In genomic region chr5:31193631-31194281, GRCm38 (mm10) we compare ENCODE assay signal across 8 mouse cellular contexts. TPM values are rescaled to one million over a fixed set of nuclear protein-coding genes. Genes with fewer than 3 reads are reported as not detected.
A peak's percentile ranks its signal among the peaks of the same experiment; 100 is the strongest.
DNase-seq lines count a peak whose midpoint lies in the region; ATAC-seq and TF ChIP-seq lines count a peak whose summit lies in the region.

No protein-coding gene starts in this region.

- TF ChIP-seq POLR2A in MEL (IDR thresholded peaks at IDR 0.05; ENCODE audit: control insufficient read depth in 1 of 2, insufficient read depth in 1 of 2, low read depth in 1 of 2, low read length in 2 of 2, poor library complexity in 1 of 2), result no peak

- H3K36me3 ChIP-seq in heart, embryonic 14.5 days (ENCODE audit: control insufficient read depth, insufficient read depth, low read length), result peaks cover 75% of the 10 kb centered on the region
- H3K36me3 ChIP-seq in MEL (ENCODE audit: control insufficient read depth in 1 of 2, insufficient read depth in 2 of 2, low read length in 2 of 2), result peaks cover 4 to 16% of the 10 kb centered on the region in 2 experiments
- H3K36me3 ChIP-seq in forebrain, postnatal 0 days (ENCODE audit: insufficient read depth), result peaks cover 63% of the 10 kb centered on the region

- TF ChIP-seq CTCF in MEL (IDR thresholded peaks at IDR 0.05 in 2 of 3, conservative IDR thresholded peaks at IDR 0.05 in 1 of 3; ENCODE audit: control insufficient read depth in 1 of 3, insufficient read depth in 1 of 3, low read depth in 2 of 3, low read length in 3 of 3, poor library complexity in 1 of 3, severe bottlenecking in 1 of 3), result no peak
- TF ChIP-seq CTCF in forebrain, postnatal 0 days (IDR thresholded peaks at IDR 0.05; ENCODE audit: low read depth), result no peak

- TF ChIP-seq EP300 in MEL (IDR thresholded peaks at IDR 0.05; ENCODE audit: low read depth in 1 of 2, low read length in 2 of 2), result no peak

- no peaks in the 10 kb centered on the region for H3K9me3 ChIP-seq in heart, embryonic 14.5 days (ENCODE audit: control insufficient read depth, low read length)
- H3K9me3 ChIP-seq in MEL (replicated peaks; ENCODE audit: insufficient read depth, low read length), result no peaks in the 10 kb centered on the region
- no peaks in the 10 kb centered on the region for H3K9me3 ChIP-seq in forebrain, postnatal 0 days (ENCODE audit: low read length)

- DNase-seq in heart, postnatal 14 days, result no peak
- peak; percentile 76 for DNase-seq in MEL (ENCODE audit: low read depth, low spot score)
- no peak for DNase-seq in forebrain, postnatal 0 days
- peak; percentile 27 for DNase-seq in lung, postnatal 14 days
- DNase-seq in layer of hippocampus, postnatal 36 days, result no peak
- no peak for DNase-seq in thymus, postnatal 14 days
- no peak for DNase-seq in spleen, postnatal 14 days (ENCODE audit: low spot score in 2 of 2)

- WGBS in heart, embryonic 14.5 days, result 9% methylated on average over 25 of the region's 25 CpGs
- 14% methylated on average over 25 of the region's 25 CpGs for WGBS in forebrain, postnatal 0 days

- H3K27ac ChIP-seq in heart, embryonic 14.5 days (replicated peaks in 1 of 2; ENCODE audit: control insufficient read depth in 1 of 2, insufficient read depth in 1 of 2, low read depth in 2 of 2, low read length in 2 of 2), result peak overlapping the region; percentile 82 to 91
- peak overlapping the region; percentile 67 for H3K27ac ChIP-seq in MEL (ENCODE audit: control insufficient read depth, low read depth, low read length)
- peak overlapping the region; percentile 92 for H3K27ac ChIP-seq in forebrain, postnatal 0 days (ENCODE audit: low read depth, low read length)

- H3K79me2 ChIP-seq in MEL (ENCODE audit: control insufficient read depth, insufficient read depth, low read length, poor library complexity), result peaks cover 24% of the 10 kb centered on the region

- peaks cover 4 to 19% of the 10 kb centered on the region in 2 experiments; a peak in 3 of 4 replicates for H3K4me1 ChIP-seq in heart, embryonic 14.5 days (ENCODE audit: control insufficient read depth in 2 of 2, insufficient read depth in 2 of 2, low read length in 2 of 2)
- H3K4me1 ChIP-seq in MEL (ENCODE audit: control insufficient read depth in 1 of 2, insufficient read depth in 2 of 2, low read length in 2 of 2), result peaks cover 0 to 9% of the 10 kb centered on the region in 2 experiments; a peak in 1 of 4 replicates
- peaks cover 10% of the 10 kb centered on the region for H3K4me1 ChIP-seq in forebrain, postnatal 0 days (ENCODE audit: insufficient read depth)

- intact Hi-C loops in heart, postnatal 14 days (cut with DNase I), result no loop called here

- no peaks in the 10 kb centered on the region for H3K27me3 ChIP-seq in heart, embryonic 14.5 days (ENCODE audit: control insufficient read depth, insufficient read depth, low read length)
- H3K27me3 ChIP-seq in MEL (ENCODE audit: control insufficient read depth in 1 of 2, insufficient read depth in 2 of 2, low read length in 2 of 2), result no peaks in the 10 kb centered on the region
- H3K27me3 ChIP-seq in forebrain, postnatal 0 days (ENCODE audit: insufficient read depth, low read length), result no peaks in the 10 kb centered on the region

- H3K9ac ChIP-seq in heart, embryonic 14.5 days (ENCODE audit: low read length), result peak overlapping the region; percentile 93
- H3K9ac ChIP-seq in MEL (ENCODE audit: control insufficient read depth, low read depth, low read length, poor library complexity, severe bottlenecking), result peak overlapping the region; percentile 86
- H3K9ac ChIP-seq in forebrain, postnatal 0 days, result peak overlapping the region; percentile 89

- H3K4me2 ChIP-seq in heart, embryonic 14.5 days (ENCODE audit: low read length), result peak overlapping the region; percentile 90
- H3K4me2 ChIP-seq in forebrain, postnatal 0 days (ENCODE audit: low read depth), result peak overlapping the region; percentile 86

- H3K4me3 ChIP-seq in heart, embryonic 14.5 days (ENCODE audit: control insufficient read depth in 1 of 2, insufficient read depth in 1 of 2, low read depth in 1 of 2, low read length in 2 of 2), result peak overlapping the region; percentile 71 to 98
- peak overlapping the region; percentile 66 to 82 for H3K4me3 ChIP-seq in MEL (ENCODE audit: control insufficient read depth in 1 of 2, insufficient read depth in 1 of 2, low read depth in 2 of 2, low read length in 2 of 2)
- H3K4me3 ChIP-seq in forebrain, postnatal 0 days (ENCODE audit: low read depth, low read length), result peak overlapping the region; percentile 86

- TF ChIP-seq RAD21 in MEL (IDR thresholded peaks at IDR 0.05; ENCODE audit: low read depth, low read length), result no peak

- no peak for ATAC-seq in heart, embryonic 14.5 days (ENCODE audit: insufficient number of reproducible peaks, insufficient read depth, low FRiP score, low read depth)
- ATAC-seq in forebrain, postnatal 0 days, result no peak

TF ChIP-seq in MEL, 35 proteins besides CTCF, POLR2A, EP300 and RAD21:
- no peak for TF ChIP-seq TAL1 (IDR thresholded peaks at IDR 0.05; ENCODE audit: low read length)
- no peak for TF ChIP-seq ZC3H11A (IDR thresholded peaks at IDR 0.05; ENCODE audit: low read depth, low read length)
- no peak for TF ChIP-seq POLR2AphosphoS5 (IDR thresholded peaks at IDR 0.05; ENCODE audit: borderline replicate concordance, low read depth, low read length)
- TF ChIP-seq CHD1 (IDR thresholded peaks at IDR 0.05; ENCODE audit: low read depth, low read length), result no peak
- TF ChIP-seq TCF12 (IDR thresholded peaks at IDR 0.05; ENCODE audit: low read depth, low read length), result no peak
- TF ChIP-seq ELF1 (IDR thresholded peaks at IDR 0.05; ENCODE audit: low read depth, low read length), result peak; percentile 49; the same call in 1 of the 2 replicates
- peak; percentile 30; the same call in 1 of the 2 replicates for TF ChIP-seq MXI1 (IDR thresholded peaks at IDR 0.05; ENCODE audit: low read depth, low read length)
- TF ChIP-seq MYC (IDR thresholded peaks at IDR 0.05; ENCODE audit: low read depth, low read length), result peak; percentile 28; the same call in 1 of the 2 replicates
- peak; percentile 73; the same call in 1 of the 2 replicates for TF ChIP-seq SIN3A (IDR thresholded peaks at IDR 0.05; ENCODE audit: low read length)
- no peak for TF ChIP-seq UBTF (IDR thresholded peaks at IDR 0.05; ENCODE audit: borderline replicate concordance, insufficient read depth, low read depth, low read length)
- TF ChIP-seq TBP (IDR thresholded peaks at IDR 0.05; ENCODE audit: low read depth, low read length), result no peak
- TF ChIP-seq MAX (IDR thresholded peaks at IDR 0.05; ENCODE audit: low read length), result no peak

RNA-seq across cellular contexts. Expression of gene Eif2b4, which starts 0.5 kb away (rescaled TPM):
- polyA plus RNA-seq in heart, embryonic 14.5 days (2014; fragmentation: Nextera tagmentation; extraction: Ambion mirVana), result 50.7 and 52.5 TPM in 2 replicates
- 10 to 100 TPM; 48.4 to 62.3 TPM for total RNA-seq in heart, postnatal 14 days (2021)
- total RNA-seq in MEL (2012; rRNA removed), result 126 and 151 TPM in 2 replicates
- polyA plus RNA-seq in MEL (2012; ENCODE audit: insufficient read depth in 1 of 2, insufficient read length in 2 of 2, low read depth in 1 of 2, low replicate concordance in 2 of 2, missing spikeins in 1 of 2), result 100 to 1,000 TPM in 1 of 2 experiments, not detected in 1; 282 TPM
- total RNA-seq in forebrain, postnatal 0 days (2014; rRNA removed), result 45.3 and 70.8 TPM in 2 replicates
- polyA plus RNA-seq in forebrain, postnatal 0 days (2015; fragmentation: Nextera tagmentation; extraction: Ambion mirVana), result 76.6 and 95.3 TPM in 2 replicates
- total RNA-seq in layer of hippocampus, postnatal 36 days (2021), result 10 to 100 TPM; 38.7 to 46.9 TPM

RNA-seq across cellular contexts. Expression of gene Snx17, which starts 0.7 kb away (rescaled TPM):
- polyA plus RNA-seq in heart, embryonic 14.5 days (2014; fragmentation: Nextera tagmentation; extraction: Ambion mirVana), result 118 and 120 TPM in 2 replicates
- 10 to 100 TPM; 66.3 to 67.8 TPM for total RNA-seq in heart, postnatal 14 days (2021)
- 67.3 and 85.1 TPM in 2 replicates for total RNA-seq in MEL (2012; rRNA removed)
- 10 to 100 TPM in 1 of 2 experiments, not detected in 1; 85.6 TPM for polyA plus RNA-seq in MEL (2012; ENCODE audit: insufficient read depth in 1 of 2, insufficient read length in 2 of 2, low read depth in 1 of 2, low replicate concordance in 2 of 2, missing spikeins in 1 of 2)
- 91.6 and 104 TPM in 2 replicates for total RNA-seq in forebrain, postnatal 0 days (2014; rRNA removed)
- 96.9 and 108 TPM in 2 replicates for polyA plus RNA-seq in forebrain, postnatal 0 days (2015; fragmentation: Nextera tagmentation; extraction: Ambion mirVana)
- total RNA-seq in layer of hippocampus, postnatal 36 days (2021), result 10 to 100 TPM; 77.0 to 83.7 TPM

RNA-seq across cellular contexts. Expression of gene Zfp513, which starts 8.3 kb away (rescaled TPM):
- 3.3 and 4.3 TPM in 2 replicates for polyA plus RNA-seq in heart, embryonic 14.5 days (2014; fragmentation: Nextera tagmentation; extraction: Ambion mirVana)
- 10 to 100 TPM in 1 of 2 experiments, 1 to 10 TPM in 1; 9.9 to 10.6 TPM for total RNA-seq in heart, postnatal 14 days (2021)
- total RNA-seq in MEL (2012; rRNA removed), result 6.0 and 7.0 TPM in 2 replicates
- polyA plus RNA-seq in MEL (2012; ENCODE audit: insufficient read depth in 1 of 2, insufficient read length in 2 of 2, low read depth in 1 of 2, low replicate concordance in 2 of 2, missing spikeins in 1 of 2), result 10 to 100 TPM in 1 of 2 experiments, not detected in 1; 15.2 TPM
- total RNA-seq in forebrain, postnatal 0 days (2014; rRNA removed), result 6.7 and 10.9 TPM in 2 replicates
- polyA plus RNA-seq in forebrain, postnatal 0 days (2015; fragmentation: Nextera tagmentation; extraction: Ambion mirVana), result 10.8 and 11.8 TPM in 2 replicates
- total RNA-seq in layer of hippocampus, postnatal 36 days (2021), result 10 to 100 TPM; 29.2 to 30.4 TPM

RNA-seq across cellular contexts. Expression of gene Gtf3c2, which starts 13.8 kb away (rescaled TPM):
- polyA plus RNA-seq in heart, embryonic 14.5 days (2014; fragmentation: Nextera tagmentation; extraction: Ambion mirVana), result 39.9 and 42.6 TPM in 2 replicates
- total RNA-seq in heart, postnatal 14 days (2021), result 10 to 100 TPM; 31.9 to 34.5 TPM
- total RNA-seq in MEL (2012; rRNA removed), result 46.7 and 50.9 TPM in 2 replicates
- polyA plus RNA-seq in MEL (2012; ENCODE audit: insufficient read depth in 1 of 2, insufficient read length in 2 of 2, low read depth in 1 of 2, low replicate concordance in 2 of 2, missing spikeins in 1 of 2), result 100 to 1,000 TPM in 1 of 2 experiments, not detected in 1; 129 TPM
- 36.8 and 49.8 TPM in 2 replicates for total RNA-seq in forebrain, postnatal 0 days (2014; rRNA removed)
- polyA plus RNA-seq in forebrain, postnatal 0 days (2015; fragmentation: Nextera tagmentation; extraction: Ambion mirVana), result 36.2 and 52.9 TPM in 2 replicates
- total RNA-seq in layer of hippocampus, postnatal 36 days (2021), result 10 to 100 TPM; 58.5 to 66.8 TPM

RNA-seq across cellular contexts. Expression of gene Gm29609, which starts 14.0 kb away (rescaled TPM):
- polyA plus RNA-seq in heart, embryonic 14.5 days (2014; fragmentation: Nextera tagmentation; extraction: Ambion mirVana), result 1.1 and 2.0 TPM in 2 replicates
- under 1 TPM; 0.56 to 0.93 TPM for total RNA-seq in heart, postnatal 14 days (2021)
- 5.0 and 5.8 TPM in 2 replicates for total RNA-seq in MEL (2012; rRNA removed)
- 1 to 10 TPM in 1 of 2 experiments, not detected in 1; 6.4 TPM for polyA plus RNA-seq in MEL (2012; ENCODE audit: insufficient read depth in 1 of 2, insufficient read length in 2 of 2, low read depth in 1 of 2, low replicate concordance in 2 of 2, missing spikeins in 1 of 2)
- 6.4 and 9.3 TPM in 2 replicates for total RNA-seq in forebrain, postnatal 0 days (2014; rRNA removed)
- polyA plus RNA-seq in forebrain, postnatal 0 days (2015; fragmentation: Nextera tagmentation; extraction: Ambion mirVana), result 1.4 and 2.1 TPM in 2 replicates
- total RNA-seq in layer of hippocampus, postnatal 36 days (2021), result 1 to 10 TPM; 3.2 to 3.4 TPM

Comparison
In these comparisons a context has a peak if more than half of its experiments do, and no peak if none do; other contexts are left out.
1. DNase-seq: peak in MEL (single experiment) and lung, postnatal 14 days (single experiment); none in heart, postnatal 14 days (0 of 2), forebrain, postnatal 0 days (single experiment), layer of hippocampus, postnatal 36 days (0 of 2), thymus, postnatal 14 days (single experiment) and spleen, postnatal 14 days (0 of 2).
2. Peak in every context shown above with its lines, with median percentiles within 50 percentile points of each other: H3K27ac ChIP-seq, H3K4me3 ChIP-seq and H3K9ac ChIP-seq.